ENCODE assay signal across 19 mouse cellular contexts in the genomic region with DNA sequence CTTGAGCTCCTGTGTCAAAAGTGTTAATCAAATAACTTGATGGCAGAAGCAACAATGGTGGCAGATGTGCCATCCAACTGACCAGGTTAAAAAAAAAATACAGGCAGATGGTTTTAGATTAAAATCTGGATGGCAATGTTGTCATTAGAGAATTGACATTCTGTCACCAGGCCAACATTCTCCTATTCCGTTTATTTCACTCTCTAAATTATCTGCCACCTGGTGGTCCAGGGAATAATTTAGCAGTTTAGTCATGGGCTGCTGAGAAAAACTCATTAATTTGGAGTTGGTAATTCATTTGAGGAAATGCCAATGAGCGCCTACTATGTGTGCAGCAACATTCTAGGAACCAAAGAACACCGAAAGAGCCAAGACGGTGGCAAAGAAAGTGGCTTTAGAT.
DNase-seq lines count a peak whose midpoint lies in the region; ATAC-seq and TF ChIP-seq lines count a peak whose summit lies in the region.
"Had no signal": no experiment of that assay in that cellular context is flagged by ENCODE, and none has a peak within 500 bp of the region (broad histone marks: within the 10 kb centered on the region; RNA-seq: fewer than 3 reads in every experiment).

No protein-coding gene starts in this region.

- TF ChIP-seq CTCF in hindbrain, postnatal 0 days (IDR thresholded peaks at IDR 0.05; ENCODE audit: low read depth), result peak; percentile 34
- TF ChIP-seq CTCF in midbrain, postnatal 0 days (IDR thresholded peaks at IDR 0.05), result no peak

- H3K4me1 ChIP-seq in forebrain, embryonic 14.5 days (ENCODE audit: control insufficient read depth, insufficient read depth, low read length), result no peaks in the 10 kb centered on the region
- H3K4me1 ChIP-seq in forebrain, embryonic 15.5 days, result no peaks in the 10 kb centered on the region
- no peaks in the 10 kb centered on the region for H3K4me1 ChIP-seq in hindbrain, postnatal 0 days (ENCODE audit: insufficient read depth, low read length)
- H3K4me1 ChIP-seq in hindbrain, embryonic 10.5 days (replicated peaks), result no peaks in the 10 kb centered on the region
- H3K4me1 ChIP-seq in midbrain, postnatal 0 days (ENCODE audit: insufficient read depth, low read length), result no peaks in the 10 kb centered on the region
- no peaks in the 10 kb centered on the region for H3K4me1 ChIP-seq in midbrain, embryonic 16.5 days (ENCODE audit: control insufficient read depth, insufficient read depth, low read length)
- H3K4me1 ChIP-seq: embryonic facial prominence, embryonic 15.5 days; heart, embryonic 12.5 days; intestine, embryonic 15.5 days had no signal

- no peak overlapping the region for H3K4me3 ChIP-seq in forebrain, embryonic 14.5 days (ENCODE audit: low read depth, low read length)
- H3K4me3 ChIP-seq in forebrain, embryonic 15.5 days, result no peak overlapping the region
- no peak overlapping the region for H3K4me3 ChIP-seq in hindbrain, postnatal 0 days (ENCODE audit: low read length)
- no peak overlapping the region for H3K4me3 ChIP-seq in hindbrain, embryonic 10.5 days
- H3K4me3 ChIP-seq in midbrain, postnatal 0 days (ENCODE audit: low read depth, low read length), result no peak overlapping the region
- no peak overlapping the region for H3K4me3 ChIP-seq in midbrain, embryonic 16.5 days (ENCODE audit: low read depth, low read length)
- H3K4me3 ChIP-seq: embryonic facial prominence, embryonic 15.5 days; erythroblast, embryonic 14.5 days; gastrocnemius, adult 2 months; heart, embryonic 12.5 days; intestine, embryonic 15.5 days had no signal

- H3K9ac ChIP-seq in forebrain, embryonic 14.5 days (ENCODE audit: low read length), result no peak overlapping the region
- H3K9ac ChIP-seq in forebrain, embryonic 15.5 days (replicated peaks), result no peak overlapping the region
- no peak overlapping the region for H3K9ac ChIP-seq in hindbrain, postnatal 0 days (replicated peaks; ENCODE audit: low read length)
- no peak overlapping the region for H3K9ac ChIP-seq in midbrain, postnatal 0 days (replicated peaks; ENCODE audit: low read length, poor library complexity, severe bottlenecking)
- H3K9ac ChIP-seq in midbrain, embryonic 16.5 days (ENCODE audit: low read depth, low read length), result no peak overlapping the region
- H3K9ac ChIP-seq: embryonic facial prominence, embryonic 15.5 days; heart, embryonic 12.5 days; intestine, embryonic 15.5 days had no signal

- H3K36me3 ChIP-seq in forebrain, embryonic 14.5 days (ENCODE audit: control insufficient read depth, insufficient read depth, low read length), result no peaks in the 10 kb centered on the region
- H3K36me3 ChIP-seq in forebrain, embryonic 15.5 days, result no peaks in the 10 kb centered on the region
- H3K36me3 ChIP-seq in hindbrain, postnatal 0 days (ENCODE audit: insufficient read depth, low read length), result no peaks in the 10 kb centered on the region
- no peaks in the 10 kb centered on the region for H3K36me3 ChIP-seq in hindbrain, embryonic 10.5 days
- H3K36me3 ChIP-seq in midbrain, postnatal 0 days (ENCODE audit: insufficient read depth, low read length), result no peaks in the 10 kb centered on the region
- H3K36me3 ChIP-seq in midbrain, embryonic 16.5 days (ENCODE audit: control insufficient read depth, insufficient read depth, low read length), result no peaks in the 10 kb centered on the region
- H3K36me3 ChIP-seq: embryonic facial prominence, embryonic 15.5 days; heart, embryonic 12.5 days; intestine, embryonic 15.5 days had no signal

- no peak overlapping the region for H3K27ac ChIP-seq in forebrain, embryonic 14.5 days (ENCODE audit: low read depth, low read length)
- no peak overlapping the region for H3K27ac ChIP-seq in forebrain, embryonic 15.5 days (replicated peaks)
- H3K27ac ChIP-seq in hindbrain, postnatal 0 days, result no peak overlapping the region
- H3K27ac ChIP-seq in hindbrain, embryonic 10.5 days, result no peak overlapping the region
- H3K27ac ChIP-seq in midbrain, postnatal 0 days (ENCODE audit: low read depth, low read length), result no peak overlapping the region
- H3K27ac ChIP-seq in midbrain, embryonic 16.5 days (ENCODE audit: low read length), result no peak overlapping the region
- H3K27ac ChIP-seq: embryonic facial prominence, embryonic 15.5 days; gastrocnemius, adult 2 months; intestine, embryonic 15.5 days had no signal

- ATAC-seq in forebrain, embryonic 14.5 days, result peak; percentile 50; the same call in 1 of the 2 replicates
- ATAC-seq in forebrain, embryonic 15.5 days (replicated peaks), result no peak; the same call in 1 of the 2 replicates
- no peak for ATAC-seq in hindbrain, postnatal 0 days
- ATAC-seq in midbrain, postnatal 0 days (ENCODE audit: low FRiP score), result no peak
- no peak for ATAC-seq in midbrain, embryonic 16.5 days
- ATAC-seq: intestine, embryonic 15.5 days had no signal

- WGBS in forebrain, embryonic 14.5 days, result 50% methylated on average over 4 of the region's 4 CpGs
- WGBS in forebrain, embryonic 15.5 days, result 31% methylated on average over 4 of the region's 4 CpGs
- 58% methylated on average over 4 of the region's 4 CpGs for WGBS in hindbrain, postnatal 0 days
- WGBS in hindbrain, embryonic 10.5 days, result 88% methylated on average over 4 of the region's 4 CpGs
- 72% methylated on average over 4 of the region's 4 CpGs for WGBS in midbrain, postnatal 0 days
- 72% methylated on average over 4 of the region's 4 CpGs for WGBS in midbrain, embryonic 16.5 days

- H3K9me3 ChIP-seq in forebrain, embryonic 14.5 days (replicated peaks; ENCODE audit: control insufficient read depth, low read length), result no peaks in the 10 kb centered on the region
- no peaks in the 10 kb centered on the region for H3K9me3 ChIP-seq in forebrain, embryonic 15.5 days
- H3K9me3 ChIP-seq in hindbrain, postnatal 0 days (ENCODE audit: low read length), result no peaks in the 10 kb centered on the region
- no peaks in the 10 kb centered on the region for H3K9me3 ChIP-seq in hindbrain, embryonic 10.5 days
- no peaks in the 10 kb centered on the region for H3K9me3 ChIP-seq in midbrain, postnatal 0 days (ENCODE audit: low read length)
- no peaks in the 10 kb centered on the region for H3K9me3 ChIP-seq in midbrain, embryonic 16.5 days (replicated peaks; ENCODE audit: control insufficient read depth, low read length, poor library complexity, severe bottlenecking)
- H3K9me3 ChIP-seq: embryonic facial prominence, embryonic 15.5 days; heart, embryonic 12.5 days; intestine, embryonic 15.5 days had no signal

- peak; percentile 70 for DNase-seq in forebrain, embryonic 14.5 days (ENCODE audit: low spot score)
- peak; percentile 64 for DNase-seq in hindbrain, postnatal 0 days (ENCODE audit: low spot score)
- no peak for DNase-seq in hindbrain, embryonic 10.5 days (ENCODE audit: low spot score)
- DNase-seq in midbrain, postnatal 0 days (ENCODE audit: low spot score), result peak; percentile 78
- no peak for DNase-seq in right cerebral cortex, postnatal 14 days
- DNase-seq: adrenal gland, adult 8-10 months; adrenal gland, postnatal 36 days; cerebellum, adult 18-20 months; cerebellum, adult 9-11 months; embryo, embryonic 11 days; gastrocnemius, adult 2 months; gastrocnemius, postnatal 25 days; kidney, adult 18-20 months had no signal

- H3K27me3 ChIP-seq in forebrain, embryonic 14.5 days (replicated peaks; ENCODE audit: control insufficient read depth, insufficient read depth, low read length), result no peaks in the 10 kb centered on the region
- H3K27me3 ChIP-seq in forebrain, embryonic 15.5 days, result no peaks in the 10 kb centered on the region
- no peaks in the 10 kb centered on the region for H3K27me3 ChIP-seq in hindbrain, postnatal 0 days (ENCODE audit: insufficient read depth, low read length)
- no peaks in the 10 kb centered on the region for H3K27me3 ChIP-seq in hindbrain, embryonic 10.5 days (ENCODE audit: insufficient read depth, poor library complexity, severe bottlenecking)
- no peaks in the 10 kb centered on the region for H3K27me3 ChIP-seq in midbrain, postnatal 0 days (ENCODE audit: insufficient read depth, low read length)
- no peaks in the 10 kb centered on the region for H3K27me3 ChIP-seq in midbrain, embryonic 16.5 days (ENCODE audit: control insufficient read depth, insufficient read depth, low read depth, low read length)
- H3K27me3 ChIP-seq: embryonic facial prominence, embryonic 15.5 days; heart, embryonic 12.5 days; intestine, embryonic 15.5 days had no signal

- H3K4me2 ChIP-seq in forebrain, embryonic 14.5 days (ENCODE audit: low read length), result no peak overlapping the region
- no peak overlapping the region for H3K4me2 ChIP-seq in forebrain, embryonic 15.5 days (replicated peaks)
- no peak overlapping the region for H3K4me2 ChIP-seq in hindbrain, postnatal 0 days (ENCODE audit: low read depth, low read length)
- no peak overlapping the region for H3K4me2 ChIP-seq in midbrain, postnatal 0 days (ENCODE audit: low read depth, low read length, poor library complexity, severe bottlenecking)
- H3K4me2 ChIP-seq in midbrain, embryonic 16.5 days (ENCODE audit: low read length), result no peak overlapping the region
- H3K4me2 ChIP-seq: embryonic facial prominence, embryonic 15.5 days; heart, embryonic 12.5 days; intestine, embryonic 15.5 days had no signal

Comparison
In these comparisons a context has a peak if more than half of its experiments do, and no peak if none do; other contexts are left out.
1. DNase-seq: peak in forebrain, embryonic 14.5 days (single experiment), hindbrain, postnatal 0 days (single experiment) and midbrain, postnatal 0 days (single experiment); none in hindbrain, embryonic 10.5 days (single experiment) and right cerebral cortex, postnatal 14 days (single experiment).